In genomic region chr14:57546131-57546530, GRCm38 (mm10) we compare ENCODE assay signal across 17 mouse cellular contexts. TPM values are rescaled to one million over a fixed set of nuclear protein-coding genes. Genes with fewer than 3 reads are reported as not detected.
DNase-seq lines count a peak whose midpoint lies in the region; ATAC-seq and TF ChIP-seq lines count a peak whose summit lies in the region.
"Had no signal": no experiment of that assay in that cellular context is flagged by ENCODE, and none has a peak within 500 bp of the region (broad histone marks: within the 10 kb centered on the region; RNA-seq: fewer than 3 reads in every experiment).

No protein-coding gene starts in this region.

- peaks cover 9% of the 10 kb centered on the region; the same call in 1 of the 2 replicates for H3K4me1 ChIP-seq in lung, embryonic 16.5 days (replicated peaks; ENCODE audit: control insufficient read depth, insufficient read depth, low read length)
- no peaks in the 10 kb centered on the region for H3K4me1 ChIP-seq in lung, adult 2 months (ENCODE audit: control insufficient read depth, insufficient read depth, low read length)
- peaks cover 14% of the 10 kb centered on the region for H3K4me1 ChIP-seq in limb, embryonic 10.5 days
- H3K4me1 ChIP-seq in stomach, embryonic 16.5 days (ENCODE audit: control insufficient read depth, insufficient read depth, low read length), result peaks cover 9% of the 10 kb centered on the region

- H3K27ac ChIP-seq in gastrocnemius, adult 2 months, result peak overlapping the region; percentile 80
- H3K27ac ChIP-seq in lung, embryonic 16.5 days (ENCODE audit: low read length), result peak overlapping the region; percentile 51
- H3K27ac ChIP-seq in limb, embryonic 10.5 days, result 0 out of 2 replicates have a peak overlapping the region, but pooled peaks have one; percentile 50
- H3K27ac ChIP-seq in stomach, embryonic 16.5 days (ENCODE audit: low read length), result peak overlapping the region; percentile 75
- H3K27ac ChIP-seq: liver, embryonic 13.5 days had no signal

- TF ChIP-seq POLR2A in lung, adult 2 months (IDR thresholded peaks at IDR 0.05; ENCODE audit: borderline replicate concordance, extremely low read depth, low read depth, low read length), result no peak

- H3K4me3 ChIP-seq in gastrocnemius, adult 2 months, result no peak overlapping the region
- H3K4me3 ChIP-seq in lung, embryonic 16.5 days (ENCODE audit: low read length), result no peak overlapping the region
- no peak overlapping the region for H3K4me3 ChIP-seq in lung, adult 2 months (replicated peaks; ENCODE audit: extremely low read depth, low read depth, low read length)
- H3K4me3 ChIP-seq in limb, embryonic 10.5 days, result no peak overlapping the region
- no peak overlapping the region for H3K4me3 ChIP-seq in stomach, embryonic 16.5 days (replicated peaks; ENCODE audit: low read length)
- H3K4me3 ChIP-seq: hindbrain, embryonic 10.5 days; liver, embryonic 13.5 days had no signal

- peaks cover 13% of the 10 kb centered on the region; the same call in 1 of the 2 replicates for H3K36me3 ChIP-seq in lung, embryonic 16.5 days (ENCODE audit: control insufficient read depth, insufficient read depth, low read length)
- H3K36me3 ChIP-seq in limb, embryonic 10.5 days, result peaks cover 27% of the 10 kb centered on the region
- no peaks in the 10 kb centered on the region for H3K36me3 ChIP-seq in stomach, embryonic 16.5 days (ENCODE audit: control insufficient read depth, insufficient read depth, low read length)

- no peaks in the 10 kb centered on the region for H3K27me3 ChIP-seq in lung, embryonic 16.5 days (ENCODE audit: control insufficient read depth, insufficient read depth, low read depth, low read length)
- H3K27me3 ChIP-seq in limb, embryonic 10.5 days (ENCODE audit: low read depth, poor library complexity, severe bottlenecking), result 0 out of 2 replicates have a peak, but pooled peaks cover 7% of the 10 kb centered on the region
- no peaks in the 10 kb centered on the region for H3K27me3 ChIP-seq in stomach, embryonic 16.5 days (ENCODE audit: control insufficient read depth, insufficient read depth, low read length)

- 69% methylated on average over 8 of the region's 8 CpGs for WGBS in lung, embryonic 16.5 days
- WGBS in lung, adult 2 months, result 77% methylated on average over 8 of the region's 8 CpGs
- 90% methylated on average over 8 of the region's 8 CpGs for WGBS in limb, embryonic 10.5 days
- 72% methylated on average over 8 of the region's 8 CpGs for WGBS in stomach, embryonic 16.5 days

- no peaks in the 10 kb centered on the region for H3K9me3 ChIP-seq in lung, embryonic 16.5 days (ENCODE audit: control insufficient read depth, low read length)
- no peaks in the 10 kb centered on the region for H3K9me3 ChIP-seq in limb, embryonic 10.5 days (replicated peaks)
- no peaks in the 10 kb centered on the region for H3K9me3 ChIP-seq in stomach, embryonic 16.5 days (replicated peaks; ENCODE audit: control insufficient read depth, low read length)
- H3K9me3 ChIP-seq: G1E; liver, embryonic 13.5 days had no signal

- no peak for ATAC-seq in lung, embryonic 16.5 days (ENCODE audit: low read depth)
- ATAC-seq in stomach, embryonic 16.5 days (ENCODE audit: insufficient read depth, low FRiP score), result no peak
- ATAC-seq: CD4-positive, CD25-positive, alpha-beta regulatory T cell, adult 4 months had no signal

- no peak overlapping the region for H3K4me2 ChIP-seq in lung, embryonic 16.5 days (ENCODE audit: low read depth, low read length)
- no peak overlapping the region for H3K4me2 ChIP-seq in stomach, embryonic 16.5 days (ENCODE audit: low read depth, low read length)

- DNase-seq in gastrocnemius, adult 2 months, result no peak
- DNase-seq in gastrocnemius, postnatal 36 days, result no peak
- DNase-seq in lung, adult 2 months, result no peak
- DNase-seq in limb, embryonic 10.5 days (ENCODE audit: low spot score), result no peak
- no peak for DNase-seq in right cerebral cortex, postnatal 4 days
- no peak for DNase-seq in gastrocnemius, postnatal 14 days
- DNase-seq: adrenal gland, postnatal 25 days; cerebellum, adult 11 months; cerebellum, postnatal 10 days; gastrocnemius, postnatal 25 days; liver, embryonic 13.5 days; thymus, adult 18-20 months had no signal

- no peak for TF ChIP-seq CTCF in gastrocnemius, adult 2 months (IDR thresholded peaks at IDR 0.05)
- TF ChIP-seq CTCF in lung, adult 2 months (IDR thresholded peaks at IDR 0.05; ENCODE audit: insufficient read depth, low read length), result no peak

- intact Hi-C loops in gastrocnemius, adult 2 months (cut with DNase I), result no loop called here
- intact Hi-C loops in gastrocnemius, postnatal 36 days (cut with DNase I), result no loop called here
- intact Hi-C loops in gastrocnemius, postnatal 14 days (cut with DNase I; ENCODE audit: low total_unique reads), result no loop called here

- no peak overlapping the region for H3K9ac ChIP-seq in lung, embryonic 16.5 days (ENCODE audit: low read length)
- no peak overlapping the region for H3K9ac ChIP-seq in stomach, embryonic 16.5 days (ENCODE audit: low read length)
- H3K9ac ChIP-seq: liver, embryonic 13.5 days had no signal

RNA-seq across cellular contexts. Expression of gene Il17d, which starts 21.6 kb away (rescaled TPM):
- 1 to 10 TPM in 1 of 2 experiments, under 1 TPM in 1; 0.64 to 1.4 TPM for total RNA-seq in gastrocnemius, adult 2 months (2021)
- 1 to 10 TPM; 1.5 to 2.1 TPM for total RNA-seq in gastrocnemius, postnatal 36 days (2021)
- polyA plus RNA-seq in lung, embryonic 16.5 days (2015; fragmentation: Nextera tagmentation; extraction: Ambion mirVana), result 4.1 and 4.8 TPM in 2 replicates
- 16.5 and 24.0 TPM in 2 replicates for polyA plus RNA-seq in lung, adult 2 months (2012; rRNA removed)
- polyA plus RNA-seq in limb, embryonic 10.5 days (2016; fragmentation: Nextera tagmentation; extraction: Ambion mirVana), result 0.26 and 0.95 TPM in 2 replicates
- 2.7 and 3.2 TPM in 2 replicates for polyA plus RNA-seq in stomach, embryonic 16.5 days (2015; fragmentation: Nextera tagmentation; extraction: Ambion mirVana)
- total RNA-seq in gastrocnemius, postnatal 14 days (2021), result 1 to 10 TPM; 4.8 to 6.4 TPM
- total RNA-seq: G1E had no signal
- polyA plus RNA-seq: CD4-positive, CD25-positive, alpha-beta regulatory T cell, adult 4 months had no signal

RNA-seq across cellular contexts. Expression of gene Eef1akmt1, which starts 25.3 kb away (rescaled TPM):
- total RNA-seq in gastrocnemius, adult 2 months (2021), result 10 to 100 TPM; 36.1 to 37.1 TPM
- 10 to 100 TPM; 23.7 to 29.9 TPM for total RNA-seq in gastrocnemius, postnatal 36 days (2021)
- polyA plus RNA-seq in lung, embryonic 16.5 days (2015; fragmentation: Nextera tagmentation; extraction: Ambion mirVana), result 93.8 and 101 TPM in 2 replicates
- polyA plus RNA-seq in lung, adult 2 months (2012; rRNA removed), result 9.3 and 18.2 TPM in 2 replicates
- polyA plus RNA-seq in limb, embryonic 10.5 days (2016; fragmentation: Nextera tagmentation; extraction: Ambion mirVana), result 115 and 132 TPM in 2 replicates
- polyA plus RNA-seq in stomach, embryonic 16.5 days (2015; fragmentation: Nextera tagmentation; extraction: Ambion mirVana), result 75.3 and 77.5 TPM in 2 replicates
- total RNA-seq in gastrocnemius, postnatal 14 days (2021), result 10 to 100 TPM; 21.9 to 31.0 TPM
